Mouse (Mus musculus): ENCODE measurements at regions not wholly inside any gene's neighbourhood (a gene's known extent, or its start where the extent isn't known, plus 50 kb on each side); places are given as distances from the start of the nearest gene placed in this dataset.

- no peak for DNase-seq (ENCODE audit: low read depth, low spot score)
Observed at GRCm38 (mm10) chr3:78782766-78783165, 503.6 kb downstream of the Rapgef2 start.

- no peak for DNase-seq (ENCODE audit: low read depth, low spot score)
Observed at GRCm38 (mm10) chr3:78755686-78756476, 530.4 kb downstream of the Rapgef2 start.

GRCm38 (mm10) chr3:78736111-78736510 lies 550.2 kb downstream of the Rapgef2 start:
- DNase-seq (ENCODE audit: low read depth, low spot score), result no peak

GRCm38 (mm10) chr3:78716691-78717090 lies 569.6 kb downstream of the Rapgef2 start:
- no peak for DNase-seq (ENCODE audit: low read depth, low spot score)

- DNase-seq (ENCODE audit: low read depth, low spot score), result no peak
Observed at GRCm38 (mm10) chr3:78707687-78708086, 578.6 kb downstream of the Rapgef2 start.

- no peak for DNase-seq (ENCODE audit: low read depth, low spot score)
Observed at GRCm38 (mm10) chr3:78698936-78699335, 587.4 kb downstream of the Rapgef2 start.

GRCm38 (mm10) chr3:78691499-78691898 lies 594.8 kb downstream of the Rapgef2 start:
- no peak for DNase-seq (ENCODE audit: low read depth, low spot score)

- no peak for DNase-seq (ENCODE audit: low read depth, low spot score)
Observed at GRCm38 (mm10) chr3:78677656-78678055, 608.7 kb downstream of the Rapgef2 start.

GRCm38 (mm10) chr3:78676806-78677205 lies 609.5 kb downstream of the Rapgef2 start:
- no peak for DNase-seq (ENCODE audit: low read depth, low spot score)

GRCm38 (mm10) chr3:78674529-78675187 lies 611.7 kb downstream of the Rapgef2 start:
- DNase-seq (ENCODE audit: low read depth, low spot score), result no peak

GRCm38 (mm10) chr3:78668050-78668449 lies 618.3 kb downstream of the Rapgef2 start:
- no peak for DNase-seq (ENCODE audit: low read depth, low spot score)

GRCm38 (mm10) chr3:78667374-78668023 lies 618.8 kb downstream of the Rapgef2 start:
- no peak for DNase-seq (ENCODE audit: low read depth, low spot score)

- no peak for DNase-seq (ENCODE audit: low read depth, low spot score)
Observed at GRCm38 (mm10) chr3:78648115-78648514, 638.2 kb downstream of the Rapgef2 start.

- no peak for DNase-seq (ENCODE audit: low read depth, low spot score)
Observed at GRCm38 (mm10) chr3:78635386-78635785, 650.9 kb downstream of the Rapgef2 start.

GRCm38 (mm10) chr3:78618900-78619299 lies 667.4 kb downstream of the Rapgef2 start:
- DNase-seq (ENCODE audit: low read depth, low spot score), result peak; percentile 8

GRCm38 (mm10) chr3:78594718-78595236 lies 691.5 kb downstream of the Rapgef2 start:
- no peak for DNase-seq (ENCODE audit: low read depth, low spot score)

GRCm38 (mm10) chr3:78594305-78594704 lies 692.0 kb downstream of the Rapgef2 start:
- no peak for DNase-seq (ENCODE audit: low read depth, low spot score)

- no peak for DNase-seq (ENCODE audit: low read depth, low spot score)
Observed at GRCm38 (mm10) chr3:78586639-78587038, 699.7 kb downstream of the Rapgef2 start.

- no peak for DNase-seq (ENCODE audit: low read depth, low spot score)
Observed at GRCm38 (mm10) chr3:78581868-78582267, 704.4 kb downstream of the Rapgef2 start.

GRCm38 (mm10) chr3:78581100-78581499 lies 705.2 kb downstream of the Rapgef2 start:
- DNase-seq (ENCODE audit: low read depth, low spot score), result peak; percentile 2

- no peak for DNase-seq (ENCODE audit: low read depth, low spot score)
Observed at GRCm38 (mm10) chr3:78575667-78576464, 710.5 kb downstream of the Rapgef2 start.
